Mouse (Mus musculus) intestine, embryonic 15.5 days (tissue): ENCODE results near the gene A430033K04Rik. TPM values are rescaled to one million over a fixed set of nuclear protein-coding genes. Genes with fewer than 3 reads are reported as not detected.

Experiments used
- polyA plus RNA-seq: library from polyadenylated mRNA; unstranded; fragments of >200 nt; fragmentation: Nextera tagmentation; extraction: Ambion mirVana; gene quantifications from 2 replicates; pipeline ENCODE4 v1.2.1, GENCODE M21; 2015

The A430033K04Rik gene
- polyA plus RNA-seq, 1 experiment from 2014 or later, result 10.7 TPM

Other genes with a start within 250 kb of the A430033K04Rik start
- 24.0 and 27.3 TPM in 2 replicates for gene Zfp157, start 181.4 kb upstream of the A430033K04Rik start, polyA plus RNA-seq
- not detected in 2 replicates for gene 1700123K08Rik, start 58.1 kb upstream of the A430033K04Rik start, polyA plus RNA-seq
- 49.1 and 53.9 TPM in 2 replicates for gene Zfp68, start 3.1 kb upstream of the A430033K04Rik start, polyA plus RNA-seq
- gene Fam20c, start 131.7 kb downstream of the A430033K04Rik start, polyA plus RNA-seq, result 7.3 and 8.2 TPM in 2 replicates
- not detected in 2 replicates for gene Gm5294, start 197.2 kb downstream of the A430033K04Rik start, polyA plus RNA-seq